Mouse (Mus musculus) forebrain, embryonic 14.5 days (tissue): ENCODE results near the gene Socs3. TPM values are rescaled to one million over a fixed set of nuclear protein-coding genes. Genes with fewer than 3 reads are reported as not detected.

Experiments used
- ATAC-seq: fragments of 200-750 bp; cut with Nextera tagmentation; 2 replicates; pipeline ENCODE4 v1.8.0; 2017; ENCODE audit warnings: mild to moderate bottlenecking, moderate library complexity
- DNase-seq: peaks from one replicate; pipeline ENCODE4 v3.0.0-alpha.2; 2015; ENCODE audit warnings: low spot score
- H3K27ac ChIP-seq: fragments of 300-500 bp; sonication (generic); 2 replicates; pipeline ENCODE4 v1.5.1; 2014; ENCODE audit warnings: low read depth, mild to moderate bottlenecking, control low read depth, low read length, moderate library complexity
- H3K27me3 ChIP-seq: fragments of 300-500 bp; sonication (generic); replicated peaks from 2 replicates; pipeline ENCODE4 v1.6.1; 2014; ENCODE audit warnings: low read length, control low read depth, mixed read lengths; ENCODE audit not compliant: control insufficient read depth, insufficient read depth
- H3K36me3 ChIP-seq: fragments of 300-500 bp; sonication (generic); 2 replicates; pipeline ENCODE4 v1.6.1; 2014; ENCODE audit warnings: low read length, control low read depth; ENCODE audit not compliant: control insufficient read depth, insufficient read depth
- H3K4me1 ChIP-seq: fragments of 300-500 bp; sonication (generic); 2 replicates; pipeline ENCODE4 v1.6.1; 2014; ENCODE audit warnings: antibody characterized with exemption, low read length, control low read depth; ENCODE audit not compliant: control insufficient read depth, insufficient read depth
- H3K4me2 ChIP-seq: fragments of 300-500 bp; sonication (generic); 2 replicates; pipeline ENCODE4 v1.6.1; 2014; ENCODE audit warnings: mild to moderate bottlenecking, control low read depth, low read length
- H3K4me3 ChIP-seq: fragments of 300-500 bp; sonication (generic); 2 replicates; pipeline ENCODE4 v1.5.1; 2014; ENCODE audit warnings: low read depth, low read length, control low read depth
- H3K9ac ChIP-seq: fragments of 300-500 bp; sonication (generic); 2 replicates; pipeline ENCODE4 v1.6.1; 2014; ENCODE audit warnings: mild to moderate bottlenecking, low read length, control low read depth, moderate library complexity
- H3K9me3 ChIP-seq: fragments of 300-500 bp; sonication (generic); replicated peaks from 2 replicates; pipeline ENCODE4 v1.6.1; 2016; ENCODE audit warnings: low read length, control low read depth, mixed read lengths; ENCODE audit not compliant: control insufficient read depth
- WGBS: fragments of 180-500 bp; shearing (Covaris S2); extraction: QIAGEN DNeasy Blood & Tissue Kit; methylation state at CpG from one replicate; pipeline ENCODE4 v1.1.7; 2014; 5-methylcytosine and 5-hydroxymethylcytosine counted together
- polyA plus RNA-seq: library from polyadenylated mRNA; unstranded; fragments of >200 nt; fragmentation: Nextera tagmentation; extraction: Ambion mirVana; gene quantifications from 2 replicates; pipeline ENCODE4 v1.2.1, GENCODE M21; 2014

The Socs3 gene
- polyA plus RNA-seq, 1 experiment from 2014 or later, result 8.1 TPM

DNA sequence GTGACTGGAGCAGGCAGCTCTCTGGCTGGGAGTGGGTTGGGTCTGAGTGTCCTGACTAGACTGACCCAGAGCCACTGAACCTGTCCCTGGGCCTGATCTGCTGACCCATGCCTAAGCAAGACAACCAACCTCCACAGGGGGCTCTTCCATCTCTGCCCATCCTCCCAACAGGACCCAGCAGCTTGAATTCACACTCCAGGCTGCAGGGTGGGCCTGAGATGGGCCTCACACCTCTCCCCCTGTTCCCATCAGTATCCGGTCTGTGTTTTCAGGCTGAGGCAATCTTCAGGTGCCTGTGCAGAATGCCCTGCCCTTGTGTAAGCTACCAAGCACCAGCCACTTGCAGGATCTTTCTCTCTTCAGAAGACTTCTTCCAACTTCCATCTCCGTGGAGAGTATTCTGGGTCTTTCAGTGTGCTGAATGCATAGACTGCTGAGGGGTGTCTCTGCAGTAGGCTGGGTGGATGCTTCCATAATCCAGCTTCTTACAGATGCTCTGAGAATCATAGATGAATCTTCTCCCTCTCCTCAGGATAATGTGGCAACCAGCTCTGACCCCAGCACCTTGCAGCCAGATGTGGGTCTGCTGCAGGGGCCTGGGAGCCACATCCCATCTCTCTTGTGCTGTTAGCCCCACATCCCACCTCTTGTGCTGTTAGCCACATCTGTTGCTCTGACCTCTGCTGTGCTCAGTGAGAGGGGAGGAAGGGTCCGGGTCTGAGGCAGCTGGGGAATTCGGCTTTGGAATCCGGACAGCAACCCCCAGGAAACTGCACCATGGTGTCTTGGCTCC lies 35.1 kb downstream of the Socs3 start:
- Histone ChIP-seq H3K4me3 (no peak overlapping the region), H3K4me2 (no peak overlapping the region), H3K27ac (no peak overlapping the region), H3K9me3 (no peaks in the 10 kb centered on the region), H3K9ac (no peak overlapping the region), H3K36me3 (no peaks in the 10 kb centered on the region), H3K27me3 (peaks cover 6% of the 10 kb centered on the region; the same call in 1 of the 2 replicates), H3K4me1 (peaks cover 16% of the 10 kb centered on the region)
- WGBS, result 70% methylated on average over 5 of the region's 5 CpGs
- no peak for DNase-seq
- no peak for ATAC-seq

DNA sequence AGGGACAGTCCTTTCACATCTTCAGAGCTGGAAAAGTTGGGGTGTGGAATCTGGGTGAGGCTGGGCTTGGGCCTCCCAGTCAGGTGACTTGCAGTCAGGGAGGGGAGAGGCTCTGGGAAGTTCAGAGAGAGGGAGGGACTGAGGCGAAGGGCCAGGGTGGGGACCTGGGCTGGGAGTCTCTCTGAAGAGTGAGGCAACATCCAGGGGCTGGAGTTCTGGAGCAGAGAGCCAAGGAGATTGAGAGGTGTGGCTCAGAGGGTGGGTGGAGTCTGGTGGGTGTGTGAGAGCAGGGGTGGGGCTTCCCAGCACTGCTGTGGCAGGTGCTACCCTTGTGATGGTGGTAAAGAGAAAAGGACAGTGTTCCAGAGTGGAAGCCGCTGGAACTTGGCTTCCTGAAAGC lies 35.7 kb downstream of the Socs3 start:
- peaks cover 6% of the 10 kb centered on the region; the same call in 1 of the 2 replicates for H3K27me3 ChIP-seq
- DNase-seq, result no peak
- no peaks in the 10 kb centered on the region for H3K36me3 ChIP-seq
- H3K9ac ChIP-seq, result no peak overlapping the region
- no peak overlapping the region for H3K27ac ChIP-seq
- 38% methylated on average over 2 of the region's 2 CpGs for WGBS
- H3K4me3 ChIP-seq, result no peak overlapping the region
- peaks cover 11% of the 10 kb centered on the region for H3K4me1 ChIP-seq
- no peak overlapping the region for H3K4me2 ChIP-seq
- no peaks in the 10 kb centered on the region for H3K9me3 ChIP-seq
- no peak for ATAC-seq

DNA sequence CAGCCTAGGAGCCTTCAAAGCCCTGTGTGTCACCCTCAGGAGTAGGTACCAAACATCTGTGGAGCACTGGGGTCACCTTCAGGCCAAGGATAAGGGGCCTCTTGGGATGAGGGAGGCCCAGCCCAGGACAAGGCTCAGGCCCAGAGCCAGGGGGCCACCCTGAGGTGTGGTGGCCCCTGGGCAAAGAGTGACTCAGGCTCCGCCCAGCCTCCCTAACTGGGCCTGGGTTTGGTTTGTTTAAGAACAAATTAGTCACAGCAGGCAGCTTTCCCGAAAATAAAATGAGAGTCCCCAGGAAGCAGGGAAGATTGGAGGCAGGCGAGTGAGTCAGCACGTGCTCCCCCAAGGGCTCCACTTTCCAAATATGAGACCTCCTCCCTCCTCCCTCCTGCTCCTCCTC lies 37.7 kb downstream of the Socs3 start:
- Histone ChIP-seq H3K27me3 (peaks cover 6% of the 10 kb centered on the region; the same call in 1 of the 2 replicates), H3K9ac (no peak overlapping the region), H3K36me3 (no peaks in the 10 kb centered on the region), H3K4me3 (no peak overlapping the region), H3K4me1 (peaks cover 11% of the 10 kb centered on the region), H3K27ac (no peak overlapping the region), H3K4me2 (no peak overlapping the region), H3K9me3 (no peaks in the 10 kb centered on the region)
- 26% methylated on average over 4 of the region's 4 CpGs for WGBS
- DNase-seq (no peak), ATAC-seq (no peak)

DNA sequence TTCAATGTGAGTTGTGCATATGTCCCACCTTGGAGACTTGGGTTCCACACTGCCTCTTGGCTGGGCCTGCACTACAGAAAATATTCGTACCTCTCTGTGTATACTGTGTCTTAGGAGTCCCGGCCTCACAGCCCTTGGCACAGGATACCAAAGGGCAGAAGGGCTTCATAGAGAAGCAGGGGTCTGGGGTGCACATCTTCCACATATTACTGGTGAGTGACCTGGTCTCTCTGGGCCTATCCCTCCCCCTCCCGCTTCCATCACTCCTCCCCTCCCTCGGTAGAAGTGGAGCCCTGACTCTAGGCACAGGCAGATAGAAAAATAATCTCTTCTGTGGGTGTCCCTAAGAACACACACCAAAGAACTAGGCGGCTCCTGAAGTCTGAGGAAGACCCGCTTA lies 38.3 kb downstream of the Socs3 start:
- Histone ChIP-seq H3K4me1 (peaks cover 11% of the 10 kb centered on the region), H3K27me3 (peaks cover 6% of the 10 kb centered on the region; the same call in 1 of the 2 replicates), H3K9ac (no peak overlapping the region), H3K4me3 (no peak overlapping the region), H3K9me3 (no peaks in the 10 kb centered on the region), H3K27ac (no peak overlapping the region), H3K4me2 (no peak overlapping the region), H3K36me3 (no peaks in the 10 kb centered on the region)
- WGBS, result 61% methylated on average over 6 of the region's 6 CpGs
- DNase-seq (no peak), ATAC-seq (no peak)

DNA sequence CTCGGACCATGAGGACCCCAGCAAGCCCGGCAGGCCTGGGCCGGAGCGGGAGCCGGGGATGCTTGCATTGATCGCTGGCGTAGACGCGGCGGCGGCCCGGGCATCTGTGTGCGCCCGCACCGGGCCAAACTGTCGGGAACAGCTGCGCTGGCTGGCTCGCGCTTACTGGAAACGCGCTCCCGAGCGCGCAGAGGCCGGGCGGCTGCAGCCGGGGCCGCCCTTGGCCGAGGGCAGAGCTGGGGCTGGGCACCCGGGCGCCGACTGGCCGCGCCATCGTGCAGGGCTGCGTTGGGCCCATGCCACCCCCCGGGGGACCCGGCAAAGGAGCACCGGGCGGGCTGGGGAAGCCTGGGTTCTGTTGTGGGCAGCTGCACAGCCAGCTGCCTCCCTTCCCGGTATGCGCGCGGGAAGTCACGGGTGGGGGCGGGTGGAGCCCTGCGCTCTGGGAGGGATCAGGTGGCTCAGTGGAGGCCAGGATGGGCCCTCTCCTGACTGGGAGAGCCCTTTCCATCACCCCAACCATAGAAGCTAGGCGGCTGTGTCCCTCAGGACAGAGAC lies 39.0 kb downstream of the Socs3 start:
- H3K36me3 ChIP-seq, result no peaks in the 10 kb centered on the region
- H3K27ac ChIP-seq, result no peak overlapping the region
- H3K9me3 ChIP-seq, result no peaks in the 10 kb centered on the region
- H3K4me2 ChIP-seq, result peak overlapping the region; percentile 72
- DNase-seq, result peak; percentile 78
- peak overlapping the region; percentile 32 for H3K4me3 ChIP-seq
- peak overlapping the region; percentile 52 for H3K9ac ChIP-seq
- peaks cover 6% of the 10 kb centered on the region; the same call in 1 of the 2 replicates for H3K27me3 ChIP-seq
- 1% methylated on average over 42 of the region's 48 CpGs for WGBS
- peak; percentile 70 for ATAC-seq
- peaks cover 7% of the 10 kb centered on the region for H3K4me1 ChIP-seq

DNA sequence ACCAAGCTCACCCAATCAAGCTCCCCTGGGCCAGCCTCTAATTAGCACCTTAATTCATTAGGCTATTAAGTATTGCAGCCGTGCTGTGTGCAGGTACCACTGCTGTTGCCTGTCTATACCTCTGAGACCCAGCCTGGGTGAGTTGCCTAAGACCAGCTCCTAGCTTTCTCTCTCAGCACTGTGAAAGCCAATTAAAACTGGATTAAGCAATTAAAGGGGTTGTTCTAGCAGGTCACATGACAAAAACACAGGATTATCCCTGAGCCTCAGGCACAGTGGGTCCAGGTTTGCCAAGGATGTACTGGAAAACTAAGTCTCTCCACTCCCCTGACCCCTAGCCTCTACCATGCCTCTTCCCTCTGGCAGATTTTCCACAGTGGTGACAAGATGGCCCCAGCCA lies 44.3 kb downstream of the Socs3 start:
- no peak overlapping the region for H3K27ac ChIP-seq
- no peaks in the 10 kb centered on the region for H3K36me3 ChIP-seq
- 20% methylated on average over 1 of the region's 1 CpGs for WGBS
- 0 out of 2 replicates have a peak, but pooled peaks cover 2% of the 10 kb centered on the region for H3K4me1 ChIP-seq
- H3K4me3 ChIP-seq, result no peak overlapping the region
- H3K4me2 ChIP-seq, result no peak overlapping the region
- H3K27me3 ChIP-seq, result no peaks in the 10 kb centered on the region
- peak; percentile 18 for DNase-seq
- no peak for ATAC-seq
- H3K9me3 ChIP-seq, result no peaks in the 10 kb centered on the region
- no peak overlapping the region for H3K9ac ChIP-seq

DNA sequence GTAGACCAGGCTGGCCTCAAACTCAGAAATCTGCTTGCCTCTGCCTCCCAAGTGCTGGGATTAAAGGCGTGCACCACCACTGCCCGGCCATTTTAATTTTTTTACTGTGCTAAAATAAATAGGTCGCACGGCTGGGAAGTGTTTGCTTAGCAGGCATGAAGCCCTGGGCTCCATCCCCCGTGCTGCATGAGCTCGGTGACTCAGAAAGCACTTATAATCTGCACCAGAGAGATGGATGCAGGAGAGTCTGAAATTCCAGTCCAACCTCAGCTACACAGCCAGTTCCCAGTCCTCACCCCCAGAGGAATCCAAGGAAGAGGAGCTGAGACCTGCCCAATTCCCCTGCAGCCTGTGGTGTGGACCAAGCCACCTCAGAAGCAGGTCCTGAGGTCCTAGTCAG lies 45.4 kb downstream of the Socs3 start:
- Histone ChIP-seq H3K4me2 (no peak overlapping the region), H3K36me3 (no peaks in the 10 kb centered on the region), H3K27ac (no peak overlapping the region), H3K4me1 (0 out of 2 replicates have a peak, but pooled peaks cover 2% of the 10 kb centered on the region), H3K9me3 (no peaks in the 10 kb centered on the region), H3K9ac (no peak overlapping the region), H3K27me3 (no peaks in the 10 kb centered on the region), H3K4me3 (no peak overlapping the region)
- DNase-seq (no peak), ATAC-seq (no peak)
- 84% methylated on average over 6 of the region's 6 CpGs for WGBS

DNA sequence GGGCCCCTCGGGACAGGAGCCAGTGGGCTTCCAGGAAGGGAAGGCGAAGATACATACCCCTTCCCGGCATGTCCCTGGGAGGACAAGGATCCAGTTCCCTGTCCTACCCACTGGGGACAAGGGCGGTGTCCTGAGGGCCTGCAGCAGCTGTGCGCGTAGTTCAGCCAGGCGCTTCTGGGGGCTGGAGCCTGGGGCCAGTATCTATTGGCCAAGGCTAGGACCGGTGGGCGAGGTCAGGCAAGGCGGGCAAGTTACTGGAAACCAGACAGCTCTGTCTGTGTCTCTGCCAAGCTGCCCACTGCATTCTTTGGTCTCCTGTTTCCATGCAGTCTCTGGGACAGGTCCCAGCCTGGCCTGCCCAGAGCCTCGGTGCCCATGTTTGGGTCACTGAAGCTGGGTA lies 46.6 kb downstream of the Socs3 start:
- Histone ChIP-seq H3K27ac (no peak overlapping the region), H3K36me3 (no peaks in the 10 kb centered on the region), H3K4me3 (no peak overlapping the region), H3K4me2 (no peak overlapping the region), H3K4me1 (0 out of 2 replicates have a peak, but pooled peaks cover 2% of the 10 kb centered on the region), H3K9ac (no peak overlapping the region), H3K9me3 (no peaks in the 10 kb centered on the region), H3K27me3 (no peaks in the 10 kb centered on the region)
- ATAC-seq (no peak), DNase-seq (no peak)
- 89% methylated on average over 11 of the region's 11 CpGs for WGBS

DNA sequence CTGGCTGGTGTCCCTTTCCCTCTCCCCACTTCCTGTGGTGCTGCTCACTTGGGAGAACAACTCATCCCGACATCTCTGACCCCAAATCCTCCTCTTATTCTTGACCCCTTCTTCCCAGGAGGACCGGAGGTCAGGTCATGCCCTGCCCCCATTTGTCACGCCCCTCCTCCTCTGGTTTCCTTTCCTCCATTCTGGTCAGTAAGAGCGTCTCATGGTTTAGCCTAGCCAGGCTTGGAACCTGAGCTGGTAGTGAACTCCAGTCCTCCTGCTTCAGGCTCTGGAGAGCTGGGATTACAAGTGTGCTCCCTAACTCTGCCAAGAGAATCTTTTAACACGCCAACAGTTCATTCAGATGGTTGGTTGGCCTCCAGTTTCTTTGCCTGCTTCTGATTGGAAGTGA lies 50.6 kb downstream of the Socs3 start:
- Histone ChIP-seq H3K27ac (no peak overlapping the region), H3K4me3 (no peak overlapping the region), H3K4me1 (no peaks in the 10 kb centered on the region), H3K9ac (no peak overlapping the region), H3K9me3 (no peaks in the 10 kb centered on the region), H3K36me3 (no peaks in the 10 kb centered on the region), H3K27me3 (no peaks in the 10 kb centered on the region), H3K4me2 (no peak overlapping the region)
- no peak for ATAC-seq
- peak; percentile 17 for DNase-seq
- WGBS, result 22% methylated on average over 5 of the region's 5 CpGs
